Mouse (Mus musculus) kidney, embryonic 16.5 days (tissue): ENCODE results near the gene Nfkb1. TPM values are rescaled to one million over a fixed set of nuclear protein-coding genes. Genes with fewer than 3 reads are reported as not detected.

Experiments used
- ATAC-seq: fragments of 200-750 bp; cut with Nextera tagmentation; 2 replicates; pipeline ENCODE4 v1.8.0; 2017; ENCODE audit warnings: moderate TSS enrichment; ENCODE audit not compliant: low FRiP score, low TSS enrichment
- H3K27ac ChIP-seq: fragments of 300-500 bp; sonication (generic); 2 replicates; pipeline ENCODE4 v1.5.1; 2014; ENCODE audit warnings: low read length
- H3K27me3 ChIP-seq: fragments of 300-500 bp; sonication (generic); 2 replicates; pipeline ENCODE4 v1.6.1; 2014; ENCODE audit warnings: low read length, control low read depth, mixed read lengths; ENCODE audit not compliant: insufficient read depth
- H3K36me3 ChIP-seq: fragments of 300-500 bp; sonication (generic); 2 replicates; pipeline ENCODE4 v1.6.1; 2014; ENCODE audit warnings: low read length, control low read depth, mixed read lengths; ENCODE audit not compliant: insufficient read depth
- H3K4me1 ChIP-seq: fragments of 300-500 bp; sonication (generic); 2 replicates; pipeline ENCODE4 v1.6.1; 2014; ENCODE audit warnings: low read length, control low read depth, mixed read lengths; ENCODE audit not compliant: insufficient read depth
- H3K4me2 ChIP-seq: fragments of 300-500 bp; sonication (generic); replicated peaks from 2 replicates; pipeline ENCODE4 v1.6.1; 2014; ENCODE audit warnings: low read depth, low read length
- H3K4me3 ChIP-seq: fragments of 300-500 bp; sonication (generic); 2 replicates; pipeline ENCODE4 v1.5.1; 2014; ENCODE audit warnings: mild to moderate bottlenecking, low read length
- H3K9ac ChIP-seq: fragments of 300-500 bp; sonication (generic); replicated peaks from 2 replicates; pipeline ENCODE4 v1.6.1; 2014; ENCODE audit warnings: low read length
- H3K9me3 ChIP-seq: fragments of 300-500 bp; sonication (generic); 2 replicates; pipeline ENCODE4 v1.6.1; 2016; ENCODE audit warnings: low read length, control low read depth
- WGBS: fragments of 180-500 bp; shearing (Covaris S2); extraction: QIAGEN DNeasy Blood & Tissue Kit; methylation state at CpG from one replicate; pipeline ENCODE4 v1.1.7; 2014; 5-methylcytosine and 5-hydroxymethylcytosine counted together
- polyA plus RNA-seq: library from polyadenylated mRNA; unstranded; fragments of >200 nt; fragmentation: Nextera tagmentation; extraction: Ambion mirVana; gene quantifications from 2 replicates; pipeline ENCODE4 v1.2.1, GENCODE M21; 2015

The Nfkb1 gene
- polyA plus RNA-seq, 1 experiment from 2014 or later, result 20.4 TPM

DNA sequence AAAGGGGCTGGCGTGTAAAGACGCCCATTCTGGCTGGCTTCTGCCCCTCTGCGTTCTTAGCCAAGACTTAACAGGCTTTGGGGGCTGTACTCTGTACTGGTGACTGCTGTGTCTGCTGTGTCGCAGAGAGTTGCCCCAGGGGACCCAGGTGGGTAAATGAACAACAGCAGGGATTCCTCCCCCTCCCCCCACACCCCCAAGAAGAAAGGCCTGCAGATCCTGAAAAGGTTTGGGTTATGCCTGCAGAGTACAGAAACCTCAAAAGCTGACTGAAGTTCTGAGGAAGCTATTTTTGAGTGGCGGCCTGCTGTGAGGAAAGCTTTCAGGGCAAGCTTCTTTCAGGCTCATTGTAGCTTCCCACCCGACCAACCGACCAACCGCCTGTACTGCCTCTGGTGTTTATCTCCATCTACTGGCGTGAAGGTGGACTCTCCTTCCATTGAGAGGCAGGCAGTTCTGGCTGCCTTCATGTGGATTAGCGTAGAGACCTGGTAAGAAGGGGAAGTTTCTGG, 109.7 kb downstream of the Nfkb1 start:
- Histone ChIP-seq H3K36me3 (peaks cover 9% of the 10 kb centered on the region), H3K27me3 (no peaks in the 10 kb centered on the region), H3K9ac (no peak overlapping the region), H3K4me1 (peaks cover 16% of the 10 kb centered on the region), H3K4me3 (no peak overlapping the region), H3K9me3 (no peaks in the 10 kb centered on the region), H3K27ac (no peak overlapping the region), H3K4me2 (no peak overlapping the region)
- WGBS, result 37% methylated on average over 10 of the region's 10 CpGs
- ATAC-seq, result peak; percentile 43; the same call in 1 of the 2 replicates

DNA sequence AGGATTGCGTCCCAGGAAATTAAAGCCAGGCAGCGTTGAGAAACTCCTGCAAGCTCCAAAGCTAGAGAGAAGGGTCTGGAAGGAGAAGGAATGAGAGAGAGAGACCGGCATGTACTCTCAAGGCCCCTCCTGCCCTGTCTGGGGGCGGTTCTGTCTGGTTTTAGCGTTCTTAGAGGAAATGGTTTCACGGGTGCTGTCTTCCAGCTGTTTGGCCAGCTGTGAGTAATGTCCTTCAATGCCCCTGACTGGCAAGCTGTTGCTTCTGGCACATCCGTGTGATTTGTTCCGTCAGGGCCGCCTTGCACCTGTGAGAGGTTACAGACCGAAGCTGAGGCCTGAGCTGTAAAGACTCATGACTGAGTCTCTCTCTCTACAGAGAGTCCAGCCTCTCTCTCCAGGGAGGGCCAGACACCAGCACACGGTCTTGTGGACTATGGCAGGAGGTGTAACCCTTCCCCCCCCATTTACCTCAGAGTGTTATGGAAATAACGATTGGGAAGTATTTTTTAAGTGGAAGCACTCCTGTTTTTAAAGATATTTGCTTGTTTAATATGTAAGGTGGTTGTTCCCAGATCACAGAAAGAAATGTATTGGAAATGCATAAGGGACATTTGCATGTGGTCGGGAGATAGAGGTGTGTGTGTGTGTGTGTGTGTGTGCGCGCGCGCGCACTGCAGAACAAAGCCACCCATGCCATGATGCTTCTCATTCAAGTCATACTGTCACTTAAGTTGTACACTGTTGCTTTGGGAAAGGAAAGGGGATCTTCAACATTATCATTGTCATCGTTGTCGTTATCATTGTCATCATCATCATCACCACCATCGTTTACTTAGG, 110.7 kb downstream of the Nfkb1 start:
- Histone ChIP-seq H3K4me3 (no peak overlapping the region), H3K9me3 (no peaks in the 10 kb centered on the region), H3K36me3 (peaks cover 5% of the 10 kb centered on the region), H3K4me2 (no peak overlapping the region), H3K4me1 (peaks cover 16% of the 10 kb centered on the region), H3K9ac (no peak overlapping the region), H3K27me3 (no peaks in the 10 kb centered on the region), H3K27ac (no peak overlapping the region)
- WGBS, result 55% methylated on average over 21 of the region's 21 CpGs
- ATAC-seq, result no peak

DNA sequence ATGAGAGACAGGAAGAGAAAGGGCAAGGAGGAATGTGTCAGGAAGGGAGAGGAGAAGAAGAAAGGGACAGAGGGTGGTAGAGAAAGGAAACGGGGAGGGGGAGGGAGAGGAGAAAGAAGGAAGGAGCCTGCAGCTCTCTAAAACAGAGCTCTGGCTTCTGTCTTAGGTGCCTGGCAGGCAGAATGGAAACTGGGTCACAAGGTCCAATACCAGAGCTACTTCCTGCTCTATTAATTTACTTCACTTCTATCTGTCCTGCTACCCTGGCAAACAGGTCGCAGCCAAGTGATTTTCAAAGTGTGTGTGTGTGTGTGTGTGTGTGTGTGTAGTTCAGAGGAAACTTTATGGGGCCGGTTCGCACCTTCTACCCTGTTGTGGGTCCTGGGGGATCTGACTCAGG, 112.2 kb downstream of the Nfkb1 start:
- ATAC-seq, result no peak
- Histone ChIP-seq H3K9me3 (no peaks in the 10 kb centered on the region), H3K4me3 (no peak overlapping the region), H3K27me3 (no peaks in the 10 kb centered on the region), H3K9ac (no peak overlapping the region), H3K4me2 (no peak overlapping the region), H3K27ac (no peak overlapping the region), H3K4me1 (peaks cover 16% of the 10 kb centered on the region), H3K36me3 (no peaks in the 10 kb centered on the region; the same call in 1 of the 2 replicates)
- WGBS, result 53% methylated on average over 4 of the region's 4 CpGs

DNA sequence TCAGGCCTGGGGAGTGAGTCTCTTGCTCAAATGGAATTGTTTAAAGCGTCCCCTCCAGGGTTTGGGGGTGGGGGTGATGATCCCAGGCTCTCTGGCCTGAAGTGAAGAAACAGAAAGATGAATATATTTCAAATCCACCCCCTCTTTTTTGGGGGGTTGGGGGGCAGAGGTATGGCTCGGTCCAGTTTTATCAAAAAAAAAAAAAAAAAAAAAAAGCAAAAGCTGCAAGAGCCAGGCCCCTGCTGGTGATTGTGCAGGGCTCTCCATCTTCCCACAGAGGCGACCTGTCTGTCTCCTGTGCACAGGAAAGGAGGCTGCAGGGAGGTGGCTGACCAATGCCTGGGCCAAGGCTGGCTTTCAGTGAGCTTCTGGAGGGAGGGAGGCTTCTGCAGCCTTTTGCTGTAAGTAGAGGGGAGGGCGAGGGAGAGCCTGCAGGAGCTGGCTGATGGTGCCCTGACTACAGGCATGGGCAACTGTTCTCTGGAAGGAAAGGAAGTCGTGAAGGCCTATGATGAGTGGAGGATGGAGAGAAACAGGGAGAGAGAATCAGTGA, 112.7 kb downstream of the Nfkb1 start:
- Histone ChIP-seq H3K4me1 (peaks cover 16% of the 10 kb centered on the region), H3K4me2 (no peak overlapping the region), H3K4me3 (no peak overlapping the region), H3K9ac (no peak overlapping the region), H3K9me3 (no peaks in the 10 kb centered on the region), H3K36me3 (no peaks in the 10 kb centered on the region), H3K27ac (no peak overlapping the region), H3K27me3 (no peaks in the 10 kb centered on the region)
- WGBS, result 70% methylated on average over 5 of the region's 5 CpGs
- ATAC-seq, result no peak

DNA sequence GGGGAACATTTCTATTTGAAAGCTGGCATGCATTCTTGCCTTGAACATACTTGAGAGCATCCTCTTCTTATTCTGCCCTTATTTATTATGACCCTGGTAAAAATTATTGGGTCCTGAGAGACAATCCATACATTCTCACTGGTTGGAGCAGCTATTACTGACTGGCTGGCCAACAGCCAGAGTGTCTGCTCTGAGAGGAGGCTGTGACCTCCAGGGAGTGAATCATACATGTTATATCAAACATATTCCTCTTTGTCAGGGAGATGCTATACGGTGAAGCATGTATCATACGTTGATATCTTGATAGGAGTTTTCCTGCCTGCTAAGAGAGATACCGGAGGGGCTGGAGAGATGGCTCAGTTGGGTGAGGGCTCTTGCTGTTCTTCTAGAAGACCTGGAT, 116.2 kb downstream of the Nfkb1 start:
- no peak overlapping the region for H3K4me2 ChIP-seq
- WGBS, result 67% methylated on average over 3 of the region's 3 CpGs

DNA sequence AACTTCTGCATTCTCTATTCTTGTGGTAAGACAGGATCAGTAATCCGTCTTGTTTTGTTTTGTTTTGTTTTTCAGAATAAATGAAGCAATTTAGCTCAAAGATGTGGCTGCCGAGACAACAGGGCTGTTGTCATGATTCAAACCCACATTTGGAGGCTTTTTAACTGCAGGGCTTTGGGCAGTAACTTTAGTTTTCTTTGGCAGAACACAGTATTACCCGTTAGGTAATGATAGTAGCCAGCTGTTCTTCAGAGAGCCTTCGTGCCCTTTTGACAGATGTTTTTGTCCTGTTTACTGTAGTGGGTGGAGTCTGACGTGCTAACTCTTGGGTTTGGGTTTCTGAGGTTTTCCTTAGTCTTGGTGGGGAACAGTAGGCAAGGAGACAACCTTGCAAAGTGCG, 118.3 kb downstream of the Nfkb1 start:
- peak; percentile 54; the same call in 1 of the 2 replicates for ATAC-seq
- Histone ChIP-seq H3K4me3 (no peak overlapping the region), H3K9me3 (no peaks in the 10 kb centered on the region), H3K4me1 (peaks cover 10% of the 10 kb centered on the region; the same call in 1 of the 2 replicates), H3K9ac (no peak overlapping the region), H3K36me3 (0 out of 2 replicates have a peak, but pooled peaks cover 4% of the 10 kb centered on the region), H3K27ac (no peak overlapping the region), H3K27me3 (no peaks in the 10 kb centered on the region), H3K4me2 (no peak overlapping the region)
- WGBS, result 32% methylated on average over 6 of the region's 6 CpGs

More for the DNA sequence above, 116.2 kb downstream of the Nfkb1 start:
- Histone ChIP-seq H3K9ac (no peak overlapping the region), H3K27me3 (no peaks in the 10 kb centered on the region), H3K4me3 (no peak overlapping the region), H3K9me3 (no peaks in the 10 kb centered on the region), H3K27ac (no peak overlapping the region), H3K36me3 (0 out of 2 replicates have a peak, but pooled peaks cover 4% of the 10 kb centered on the region), H3K4me1 (peaks cover 17% of the 10 kb centered on the region)
- ATAC-seq, result no peak

DNA sequence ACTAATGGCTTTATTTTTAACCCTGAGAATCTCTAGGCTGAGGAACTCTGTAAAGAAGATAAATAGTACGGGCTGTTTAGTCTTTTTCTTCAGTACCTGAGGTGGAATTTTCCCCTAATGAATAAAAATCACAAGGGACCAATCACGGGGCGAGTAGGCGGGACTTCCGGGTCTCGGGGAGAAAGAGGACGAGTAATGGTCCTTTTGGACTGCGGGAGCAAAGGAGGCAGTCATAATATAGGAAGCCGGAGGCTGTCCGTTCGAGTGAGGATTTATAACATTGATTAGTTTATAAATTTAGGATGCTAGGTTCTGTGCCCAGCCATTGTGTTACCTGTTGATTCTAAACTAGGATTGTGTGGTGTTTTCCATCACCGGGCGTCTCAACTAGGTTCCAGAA, 119.8 kb downstream of the Nfkb1 start:
- Histone ChIP-seq H3K36me3 (0 out of 2 replicates have a peak, but pooled peaks cover 4% of the 10 kb centered on the region), H3K27ac (no peak overlapping the region), H3K4me3 (no peak overlapping the region), H3K4me1 (peaks cover 10% of the 10 kb centered on the region; the same call in 1 of the 2 replicates), H3K9ac (no peak overlapping the region), H3K27me3 (no peaks in the 10 kb centered on the region), H3K4me2 (no peak overlapping the region; the same call in 1 of the 2 replicates), H3K9me3 (no peaks in the 10 kb centered on the region)
- WGBS, result 62% methylated on average over 13 of the region's 13 CpGs
- ATAC-seq, result no peak

DNA sequence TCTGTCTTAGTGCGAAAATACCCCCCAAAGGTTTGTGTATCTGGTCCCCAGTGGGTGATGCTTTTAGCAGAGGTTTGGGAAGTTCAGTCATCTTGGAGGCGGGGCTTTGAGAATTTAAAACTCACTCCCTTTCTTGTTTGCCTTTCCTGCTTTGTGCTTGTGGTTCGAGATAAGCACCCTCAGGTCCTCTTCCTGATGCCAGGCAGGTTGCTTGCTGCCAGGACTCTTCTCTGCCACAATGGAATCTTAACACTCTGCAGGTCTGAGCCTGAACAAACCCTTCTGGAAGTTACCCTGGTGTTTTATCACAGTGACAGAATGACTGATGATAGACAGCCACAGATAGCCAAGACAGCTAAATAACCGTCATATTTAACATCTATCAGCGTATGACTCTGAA, 122.7 kb downstream of the Nfkb1 start:
- Histone ChIP-seq H3K27me3 (no peaks in the 10 kb centered on the region), H3K36me3 (0 out of 2 replicates have a peak, but pooled peaks cover 4% of the 10 kb centered on the region), H3K4me3 (no peak overlapping the region), H3K27ac (no peak overlapping the region), H3K4me1 (peaks cover 10% of the 10 kb centered on the region; the same call in 1 of the 2 replicates), H3K4me2 (no peak overlapping the region), H3K9ac (no peak overlapping the region), H3K9me3 (no peaks in the 10 kb centered on the region)
- no peak for ATAC-seq
- WGBS, result 74% methylated on average over 5 of the region's 5 CpGs

DNA sequence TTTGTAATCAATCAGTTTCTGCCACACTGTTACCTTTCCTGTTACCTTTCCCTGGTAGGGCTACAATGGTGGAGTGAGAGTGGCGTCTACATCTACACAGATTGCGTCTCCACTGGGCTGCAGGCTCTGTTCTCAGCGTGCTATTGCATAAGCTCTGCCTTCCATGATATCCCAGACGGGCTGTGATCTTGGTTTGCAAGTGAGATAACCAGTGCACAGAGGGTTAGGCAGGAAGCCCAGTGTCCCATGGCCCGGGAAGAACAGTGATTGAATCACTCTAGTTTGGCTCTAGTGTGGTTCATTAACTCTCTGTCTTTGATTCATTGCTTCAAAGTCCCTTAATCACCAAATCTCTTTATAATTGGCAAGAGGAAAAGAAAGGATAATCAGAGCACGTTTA, 123.5 kb downstream of the Nfkb1 start:
- ATAC-seq, result no peak
- H3K27me3 ChIP-seq, result no peaks in the 10 kb centered on the region
- H3K9ac ChIP-seq, result no peak overlapping the region
- no peak overlapping the region for H3K27ac ChIP-seq
- peaks cover 3% of the 10 kb centered on the region; the same call in 1 of the 2 replicates for H3K4me1 ChIP-seq
- no peak overlapping the region for H3K4me2 ChIP-seq
- H3K9me3 ChIP-seq, result no peaks in the 10 kb centered on the region
- 0 out of 2 replicates have a peak, but pooled peaks cover 4% of the 10 kb centered on the region for H3K36me3 ChIP-seq
- WGBS, result 68% methylated on average over 6 of the region's 6 CpGs
- H3K4me3 ChIP-seq, result no peak overlapping the region

DNA sequence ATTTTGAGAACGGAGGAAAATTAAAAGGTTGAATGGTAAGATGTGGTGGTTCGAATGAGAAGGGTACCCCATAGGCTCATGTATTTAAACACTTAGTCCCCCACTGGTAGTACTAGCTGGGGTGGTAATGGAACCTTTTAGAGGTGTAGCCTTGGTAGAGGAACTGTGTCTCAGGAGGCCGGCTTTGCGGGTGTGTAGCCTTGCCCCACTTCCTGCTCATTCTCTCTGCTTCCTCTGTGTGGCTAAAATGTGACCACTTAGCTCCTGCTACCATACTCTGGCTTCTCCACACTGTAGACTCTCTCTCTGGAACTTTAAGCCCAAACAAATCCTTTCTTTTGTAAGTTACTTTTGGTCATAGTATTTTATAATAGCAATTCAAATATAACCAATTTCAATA, 126.0 kb downstream of the Nfkb1 start:
- Histone ChIP-seq H3K27me3 (no peaks in the 10 kb centered on the region), H3K4me2 (no peak overlapping the region), H3K9me3 (no peaks in the 10 kb centered on the region), H3K36me3 (0 out of 2 replicates have a peak, but pooled peaks cover 1% of the 10 kb centered on the region), H3K27ac (no peak overlapping the region), H3K4me1 (no peaks in the 10 kb centered on the region), H3K9ac (no peak overlapping the region), H3K4me3 (no peak overlapping the region)
- ATAC-seq, result no peak
- WGBS, result 82% methylated on average over 4 of the region's 4 CpGs
